Mouse (Mus musculus) embryo, embryonic 10.5 days (tissue): Measurements from ENCODE around the gene Wipi2.

ENCODE experiments used
- DNase-seq: peaks from one replicate; pipeline ENCODE4 v3.0.0-alpha.2; 2015; ENCODE audit warnings: low spot score

The Wipi2 gene

DNA sequence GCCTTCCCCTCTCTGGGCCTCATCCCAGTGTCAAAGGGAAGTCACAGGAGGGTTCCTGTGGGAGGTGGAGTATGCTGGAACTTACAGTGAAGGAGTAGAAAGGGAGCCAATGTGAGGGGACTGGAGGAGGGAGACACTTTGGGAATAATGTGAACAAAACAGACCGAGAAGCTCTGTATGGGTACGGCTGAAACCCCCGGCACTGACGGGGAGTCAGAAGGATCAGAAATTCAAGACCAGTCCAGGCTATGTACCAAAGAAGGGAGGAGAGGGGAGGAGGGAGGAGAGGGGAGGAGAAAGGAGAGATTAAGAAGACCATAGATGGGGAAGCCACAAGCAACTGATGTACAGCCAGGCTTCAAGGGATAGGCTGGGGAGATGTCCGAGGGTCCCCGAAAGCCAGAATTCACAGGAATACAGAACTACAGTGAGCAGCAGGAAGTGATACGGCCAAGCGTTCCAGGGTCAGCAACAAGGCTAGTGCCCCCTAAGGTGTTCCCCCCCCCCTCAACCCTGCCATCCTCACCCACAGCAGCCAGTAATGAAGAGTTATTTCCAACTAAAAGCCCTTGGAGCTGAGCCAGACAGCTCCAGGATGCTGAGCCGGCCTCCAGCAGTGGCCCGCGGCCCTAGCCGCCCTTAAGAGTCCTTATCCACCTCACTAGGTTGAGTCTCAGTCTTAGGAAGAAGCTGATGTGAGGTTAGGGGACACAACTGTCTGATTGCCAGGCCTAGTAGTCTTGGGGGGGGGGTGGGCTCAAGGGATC, 65.7 kb downstream of the Wipi2 start:
- DNase-seq = no peak

DNA sequence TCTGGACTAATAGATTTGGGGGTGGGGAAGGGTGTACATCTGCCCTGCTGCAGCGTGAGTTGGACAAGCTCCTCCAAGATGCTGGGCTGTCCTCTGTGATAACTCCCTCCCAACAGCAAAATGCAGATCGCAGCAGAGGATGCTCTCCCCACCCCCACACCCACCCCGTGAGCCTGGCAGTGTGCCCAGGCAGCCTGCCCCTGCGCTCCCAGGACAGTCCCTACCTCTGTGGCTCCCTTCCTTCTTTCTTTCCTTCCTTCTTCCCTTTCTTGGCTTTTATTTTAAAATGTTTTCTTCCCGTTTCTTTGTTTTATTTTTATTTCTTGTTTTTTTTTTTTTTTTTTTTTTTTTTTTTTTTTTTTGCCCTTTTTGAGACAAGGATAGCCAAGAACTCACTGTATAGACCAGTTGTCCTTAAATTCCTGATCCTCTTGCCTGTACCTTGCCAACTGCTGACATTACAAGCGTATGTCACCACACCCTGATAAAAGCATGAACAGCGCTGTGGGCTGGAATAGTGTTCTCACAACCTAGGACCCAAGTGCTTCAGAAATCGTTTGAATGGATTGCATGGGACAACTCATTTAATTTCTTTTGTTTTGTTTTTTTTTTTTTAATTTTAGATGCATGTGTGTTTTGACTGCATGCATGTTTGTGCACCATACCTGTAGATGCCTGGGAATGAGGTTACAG, 66.4 kb downstream of the Wipi2 start:
- no peak for DNase-seq

DNA sequence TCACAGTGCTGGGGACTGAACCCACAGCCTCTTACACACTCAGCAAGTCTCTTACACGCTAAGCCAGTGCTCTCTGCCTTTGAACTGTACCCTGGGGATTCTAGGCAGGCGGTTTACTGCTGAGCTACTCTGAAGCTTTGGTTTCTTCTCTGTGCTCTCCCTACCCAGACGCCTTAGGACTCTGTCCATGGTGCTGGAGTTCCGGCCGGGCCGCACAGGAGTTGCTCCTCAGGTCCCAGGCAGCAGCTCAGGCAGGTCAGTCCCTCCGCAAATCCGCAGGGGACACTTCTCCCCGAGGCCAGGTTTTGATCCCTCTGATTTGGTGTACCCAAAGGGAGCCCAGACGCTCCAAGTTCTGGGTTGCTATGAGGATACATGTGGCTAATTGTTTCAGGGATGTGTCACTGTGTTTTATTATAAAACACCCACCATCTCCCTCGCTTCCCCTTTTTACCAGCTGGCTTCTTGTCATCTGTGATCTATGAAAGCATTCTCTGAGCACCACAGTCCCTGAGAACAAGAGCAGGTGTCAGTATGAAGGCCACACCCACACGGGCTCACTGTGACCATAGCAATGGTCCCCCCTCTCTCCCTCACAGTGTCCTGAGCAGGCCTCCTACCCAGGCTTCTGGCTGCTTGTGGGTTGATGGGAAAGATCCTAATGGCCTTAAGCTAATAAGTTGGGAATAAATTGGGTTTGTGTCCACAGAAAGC, 67.3 kb downstream of the Wipi2 start:
- DNase-seq = peak; percentile 77

DNA sequence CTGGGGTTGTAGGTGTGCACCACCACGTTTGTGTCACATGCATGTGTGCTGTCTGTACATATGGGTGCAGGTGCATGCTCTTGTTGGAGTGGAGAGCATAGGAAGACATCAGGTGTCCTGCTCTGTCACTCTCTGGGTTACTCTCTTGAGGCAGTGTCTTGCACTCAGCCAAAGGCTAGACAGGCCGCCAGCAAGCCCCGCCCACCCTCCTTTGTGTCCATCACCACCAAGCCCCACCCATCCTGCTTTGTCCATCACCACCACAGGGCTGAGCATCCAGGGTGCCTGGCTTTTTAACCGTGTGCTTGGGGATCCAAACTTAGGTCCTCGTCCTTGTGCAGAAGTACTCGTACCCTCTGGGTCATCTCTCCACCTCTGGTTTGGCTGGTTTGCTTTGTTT, 68.8 kb downstream of the Wipi2 start:
- DNase-seq = peak; percentile 50

DNA sequence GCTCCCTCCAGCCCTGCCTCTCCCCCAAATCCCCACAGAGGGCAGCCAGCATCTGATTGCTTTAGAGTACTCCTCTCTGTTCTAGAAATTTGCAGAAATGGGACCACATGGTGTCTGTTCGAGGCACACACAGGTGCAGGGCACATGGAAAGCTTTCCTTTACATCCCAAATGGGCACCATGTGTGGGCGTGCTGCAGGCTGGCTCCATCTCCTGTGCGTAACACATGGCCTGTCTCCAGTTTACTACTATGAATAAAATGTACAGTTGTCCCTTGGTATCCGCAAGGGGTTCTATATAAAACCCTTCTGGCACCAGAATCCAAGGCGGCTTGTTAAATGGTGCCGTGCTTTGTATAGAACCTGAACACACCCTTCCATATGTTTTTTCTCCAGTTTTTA, 69.4 kb downstream of the Wipi2 start:
- DNase-seq = no peak

DNA sequence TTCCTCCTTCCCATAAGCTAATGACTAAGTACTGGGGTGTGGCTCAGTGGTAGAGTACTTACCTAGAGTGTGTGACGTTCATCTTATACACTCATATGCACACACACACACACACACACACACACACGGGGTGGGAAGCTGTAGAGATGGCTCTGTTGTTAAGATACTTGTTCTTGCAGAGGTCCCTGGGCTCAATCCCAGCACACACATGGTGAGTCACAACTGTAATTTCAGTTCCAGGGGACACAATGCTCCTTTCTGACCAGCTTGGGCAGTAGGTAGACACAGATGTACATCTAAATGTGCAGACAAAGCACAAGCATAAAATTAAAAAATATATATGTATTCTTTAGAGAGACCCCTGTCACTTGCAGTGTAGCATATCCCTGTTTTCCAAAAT, 70.2 kb downstream of the Wipi2 start:
- no peak for DNase-seq

DNA sequence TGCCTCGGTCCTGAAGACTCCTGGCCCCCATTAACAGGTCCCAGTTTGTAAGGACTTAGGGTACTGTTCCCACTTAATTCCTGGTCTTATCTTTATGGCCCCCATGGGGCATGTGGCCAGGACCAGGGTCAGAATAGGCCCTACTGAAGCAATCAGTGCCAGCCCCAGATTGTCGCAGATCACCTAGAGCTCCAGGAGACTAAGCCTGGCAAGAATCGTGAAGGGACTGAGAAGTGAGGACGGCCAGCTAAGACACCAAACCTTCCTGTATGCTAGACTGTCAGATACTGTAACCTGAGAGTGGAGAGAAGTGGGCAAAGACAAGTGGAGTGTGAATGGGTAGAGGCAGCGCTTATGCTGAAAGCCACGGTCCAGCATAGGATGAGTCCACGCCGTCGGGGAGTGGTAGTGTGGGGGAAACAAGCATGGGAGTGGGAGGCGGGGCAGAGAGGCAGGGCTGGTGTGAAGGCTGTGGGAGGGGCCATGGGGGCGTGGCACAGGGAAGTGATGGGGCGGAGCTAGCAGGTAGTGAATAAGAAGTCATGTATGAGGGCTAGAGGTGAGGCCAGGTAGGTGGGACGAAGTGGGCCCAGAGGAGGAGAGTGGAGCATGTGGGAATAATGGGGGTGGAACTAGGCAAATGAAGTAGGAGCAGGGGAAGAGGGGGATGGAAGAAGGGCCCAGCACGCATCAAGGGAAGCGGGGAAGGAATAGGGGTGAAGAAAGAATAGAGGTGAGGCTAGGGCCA, 73.5 kb downstream of the Wipi2 start:
- peak; percentile 12 for DNase-seq

DNA sequence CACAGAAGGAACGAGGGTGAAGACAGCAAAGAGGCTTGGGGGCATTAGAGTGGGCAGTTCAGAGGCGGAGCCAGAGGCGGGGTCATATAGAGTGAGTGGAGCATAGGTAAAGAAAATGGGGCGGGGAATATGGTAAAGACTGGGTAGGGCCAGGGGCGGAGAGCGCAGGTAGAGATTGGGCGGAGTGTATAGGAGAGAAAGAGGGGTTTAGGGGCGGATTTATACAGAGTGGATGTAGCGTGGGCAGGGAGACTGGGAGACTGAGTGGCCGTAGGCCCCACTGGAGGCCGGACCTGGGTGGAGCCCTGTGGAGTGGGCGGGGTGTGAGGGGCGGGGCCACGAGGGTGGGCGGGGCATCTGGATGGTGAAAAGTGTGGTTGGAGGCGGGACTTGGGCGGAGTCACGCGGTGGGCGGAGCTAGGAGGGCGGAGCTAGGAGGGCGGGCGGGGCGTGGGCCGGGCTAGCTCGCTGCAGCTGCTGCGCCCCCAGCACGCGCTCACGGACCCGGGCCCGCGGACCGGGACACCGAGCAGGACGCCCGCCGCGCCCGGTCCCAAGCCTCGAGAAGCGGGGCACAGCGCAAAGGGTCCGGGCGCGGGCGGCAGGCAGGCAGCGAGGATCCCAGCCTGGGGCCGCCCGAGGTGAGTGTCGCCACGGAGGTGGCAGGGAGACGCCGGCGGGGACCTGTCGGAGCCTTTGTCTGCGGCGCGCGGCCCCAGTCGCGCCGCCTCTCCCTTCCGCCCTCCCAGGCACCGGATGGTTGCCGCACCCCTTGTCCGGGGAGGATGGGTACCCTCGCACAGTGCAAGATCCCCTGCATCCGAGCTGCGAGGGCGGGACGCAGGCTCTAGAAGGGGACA, 74.4 kb downstream of the Wipi2 start:
- DNase-seq = peak; percentile 80

DNA sequence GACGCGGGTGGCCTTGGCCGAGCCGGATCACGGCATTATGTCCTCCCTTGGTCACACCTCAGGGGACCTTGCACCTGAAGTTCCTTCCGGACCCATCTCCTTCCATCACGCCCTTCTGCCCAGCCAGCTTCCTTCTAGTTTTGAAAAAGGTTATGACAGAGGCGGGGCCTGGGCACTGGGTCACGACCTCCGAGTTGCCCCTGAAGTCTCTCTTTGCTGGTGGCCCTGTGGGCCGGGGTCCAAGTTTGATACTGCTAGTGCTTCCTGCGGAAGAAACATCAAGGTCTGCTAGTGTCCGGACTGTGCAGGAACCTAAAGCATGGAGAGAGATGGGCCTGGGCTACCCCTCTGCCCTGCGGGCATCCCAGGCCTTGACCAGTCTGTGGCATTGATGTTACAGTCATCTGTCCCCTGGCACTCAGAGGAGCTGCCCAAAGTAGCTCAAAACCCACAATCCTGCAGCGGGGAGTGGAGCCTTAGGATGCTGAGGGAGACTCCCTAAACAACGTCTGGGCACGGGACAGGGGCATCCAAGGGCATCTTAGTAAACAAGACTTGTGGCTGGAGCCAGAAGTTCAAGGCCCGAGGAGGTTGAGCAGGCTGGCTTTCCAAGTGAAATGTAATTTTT, 75.1 kb downstream of the Wipi2 start:
- DNase-seq = no peak

DNA sequence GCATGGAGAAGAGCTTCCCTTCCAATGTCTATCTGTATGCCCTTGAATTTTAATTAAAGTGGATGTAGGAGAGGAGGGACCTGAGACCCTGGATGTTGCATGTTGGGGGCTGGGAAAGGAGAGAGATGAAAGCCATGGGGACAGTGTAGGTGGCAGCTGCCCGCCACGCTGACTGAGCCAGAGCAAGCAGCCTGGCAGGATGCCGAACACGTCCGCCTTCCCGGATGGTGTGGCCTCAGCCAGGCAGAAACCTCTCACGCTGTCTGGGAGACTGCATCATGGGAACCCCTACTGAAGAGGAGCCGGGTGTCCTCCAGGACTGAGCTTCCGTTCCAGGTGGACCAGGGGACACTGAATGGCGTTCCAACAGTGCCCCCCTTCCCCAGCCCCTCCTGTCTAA, 76.1 kb downstream of the Wipi2 start:
- no peak for DNase-seq

DNA sequence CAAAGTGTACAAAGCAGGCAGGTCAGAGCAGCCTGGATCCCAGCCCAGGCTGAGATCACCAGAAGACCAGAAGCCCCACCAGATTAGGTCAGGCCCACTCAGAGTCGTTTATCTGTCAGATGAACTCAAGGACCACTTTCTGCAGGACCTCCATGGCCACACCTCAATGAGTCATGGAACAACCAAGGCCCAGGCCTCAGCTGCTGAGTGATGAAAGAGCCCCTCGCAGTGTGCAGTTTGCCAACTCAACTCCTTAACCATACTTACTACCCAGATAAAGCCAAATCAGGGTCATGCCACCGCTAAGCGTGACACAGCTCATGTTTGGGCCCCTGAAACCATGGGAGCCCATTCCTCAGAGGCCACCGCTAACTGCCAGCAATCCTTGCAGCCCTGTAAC, 80.2 kb downstream of the Wipi2 start:
- no peak for DNase-seq

DNA sequence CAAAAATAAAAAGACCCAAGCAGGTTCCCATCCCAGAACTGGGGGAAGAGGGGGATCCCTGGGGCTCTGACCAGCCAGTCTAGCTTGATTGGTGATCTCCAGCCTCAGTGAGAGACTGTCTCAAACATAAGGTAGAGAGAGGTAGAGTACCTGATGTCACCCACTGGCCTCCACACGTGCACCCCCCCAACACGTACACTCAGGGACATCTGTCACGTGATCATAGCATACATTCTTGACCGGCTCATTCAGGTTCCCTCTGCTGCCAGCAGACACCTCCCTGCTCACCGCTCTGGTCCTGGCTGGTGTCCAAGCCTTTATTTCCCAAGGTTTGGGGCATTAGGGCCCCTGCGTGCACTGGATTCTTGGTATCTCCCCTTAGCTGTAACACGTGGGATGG, 81.9 kb downstream of the Wipi2 start:
- no peak for DNase-seq

DNA sequence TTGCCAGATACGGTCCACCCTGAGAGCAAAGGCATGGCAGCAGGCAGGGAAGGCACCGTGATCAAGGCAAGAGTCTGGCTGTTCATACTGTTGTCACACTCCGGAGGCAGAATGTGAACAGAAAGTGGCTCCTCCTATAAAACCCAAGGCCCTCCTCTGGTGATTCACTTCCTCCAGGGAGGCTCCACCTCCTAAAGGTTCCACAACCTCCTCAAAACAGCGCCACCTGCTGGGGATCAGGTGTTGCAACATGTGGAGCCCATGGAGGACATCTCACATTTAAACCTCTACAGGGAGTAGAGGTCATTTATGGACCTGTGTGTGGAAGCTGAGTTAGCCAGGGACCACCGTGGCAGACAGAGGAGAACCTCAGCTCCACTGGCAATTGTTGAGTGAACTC, 84.9 kb downstream of the Wipi2 start:
- DNase-seq = no peak

DNA sequence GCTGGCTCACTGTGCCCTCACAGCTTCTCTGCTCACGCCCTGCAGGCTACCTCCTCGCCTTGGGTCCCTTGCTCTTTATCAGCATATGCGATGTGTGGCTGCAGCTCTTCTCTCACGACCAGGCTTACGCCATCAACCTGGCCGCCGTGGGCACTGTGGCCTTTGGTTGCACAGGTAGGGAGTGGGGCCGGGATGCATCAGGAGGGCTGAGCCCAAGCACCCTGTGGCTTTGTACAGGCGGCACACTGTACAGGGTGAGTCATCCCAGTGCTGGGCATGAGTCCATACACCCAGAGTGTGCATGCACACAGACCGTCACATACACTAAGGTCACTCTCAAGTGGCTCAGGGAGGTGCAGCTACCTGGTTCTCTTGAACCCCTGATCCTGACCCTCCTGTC, 86.5 kb downstream of the Wipi2 start:
- DNase-seq = no peak

DNA sequence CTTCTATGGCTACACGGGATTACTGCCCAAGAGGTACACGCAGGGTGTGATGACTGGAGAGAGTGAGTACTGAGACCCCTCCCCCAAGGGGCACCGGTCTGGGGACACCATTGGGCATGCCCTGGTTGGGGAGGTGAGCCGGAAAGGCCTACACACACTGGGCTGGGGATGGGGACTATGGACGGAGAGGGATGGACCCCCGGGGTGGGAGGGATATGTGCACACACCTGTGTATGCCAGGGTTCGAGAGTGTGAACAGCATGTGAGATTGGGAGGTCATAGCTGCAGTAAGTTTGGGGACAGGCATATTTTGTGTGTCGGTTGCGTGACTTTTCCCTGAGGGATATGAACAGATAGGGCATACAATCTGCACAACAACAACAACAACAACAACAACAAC, 87.6 kb downstream of the Wipi2 start:
- no peak for DNase-seq

DNA sequence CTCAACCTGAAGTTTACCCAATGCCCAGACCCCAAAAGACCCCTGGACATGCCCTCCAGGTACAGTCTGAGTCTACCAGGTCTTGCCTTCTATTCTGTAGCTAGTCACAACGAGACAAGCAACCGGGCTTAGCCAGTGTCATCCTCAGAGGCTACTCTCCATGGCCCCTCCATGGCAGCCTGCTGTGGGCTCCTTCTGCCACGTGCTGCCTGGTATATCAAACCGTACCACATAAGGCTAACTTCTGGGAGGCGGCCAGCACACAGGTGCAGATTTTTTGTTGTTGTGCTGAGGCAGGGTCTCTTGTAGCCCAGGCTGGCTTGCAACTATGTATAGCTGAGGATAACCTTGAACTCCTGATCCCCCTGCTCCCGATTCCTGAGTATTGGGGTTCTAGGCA, 88.6 kb downstream of the Wipi2 start:
- DNase-seq = no peak

DNA sequence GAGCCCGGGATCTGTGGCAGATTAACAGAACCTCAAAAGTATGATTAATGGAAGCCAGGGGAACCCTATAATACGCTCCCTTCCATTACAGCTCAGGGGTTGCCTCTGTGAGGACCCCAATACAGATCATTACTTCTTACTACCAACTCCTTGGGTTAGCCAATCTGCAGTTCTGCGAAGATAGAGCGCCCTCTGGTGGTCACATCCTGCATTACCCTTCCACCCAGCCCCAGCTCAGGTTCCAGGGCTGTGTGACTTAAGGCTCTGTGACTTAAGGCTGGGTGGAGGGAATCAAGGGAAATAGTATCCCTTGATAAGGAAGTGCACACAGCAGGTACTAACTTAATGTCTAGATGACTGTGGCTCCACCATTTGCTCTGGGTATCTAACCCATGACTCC, 90.5 kb downstream of the Wipi2 start:
- peak; percentile 83 for DNase-seq

DNA sequence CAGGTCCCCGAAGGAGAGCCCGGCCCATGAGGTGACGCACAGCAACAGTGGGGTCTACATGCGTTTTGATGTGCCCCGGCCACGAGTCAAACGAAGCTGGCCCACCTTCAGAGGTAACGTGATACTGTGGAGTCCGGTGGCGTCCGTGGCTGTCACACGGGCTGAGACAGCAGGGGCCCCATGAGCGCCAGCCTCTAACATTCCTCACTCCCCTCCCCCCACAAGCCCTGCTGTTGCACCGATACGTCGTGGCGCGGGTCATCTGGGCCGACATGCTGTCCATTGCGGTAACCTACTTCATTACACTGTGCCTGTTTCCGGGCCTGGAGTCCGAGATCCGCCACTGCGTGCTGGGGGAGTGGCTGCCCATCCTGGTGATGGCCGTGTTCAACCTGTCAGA, 91.0 kb downstream of the Wipi2 start:
- DNase-seq = no peak

DNA sequence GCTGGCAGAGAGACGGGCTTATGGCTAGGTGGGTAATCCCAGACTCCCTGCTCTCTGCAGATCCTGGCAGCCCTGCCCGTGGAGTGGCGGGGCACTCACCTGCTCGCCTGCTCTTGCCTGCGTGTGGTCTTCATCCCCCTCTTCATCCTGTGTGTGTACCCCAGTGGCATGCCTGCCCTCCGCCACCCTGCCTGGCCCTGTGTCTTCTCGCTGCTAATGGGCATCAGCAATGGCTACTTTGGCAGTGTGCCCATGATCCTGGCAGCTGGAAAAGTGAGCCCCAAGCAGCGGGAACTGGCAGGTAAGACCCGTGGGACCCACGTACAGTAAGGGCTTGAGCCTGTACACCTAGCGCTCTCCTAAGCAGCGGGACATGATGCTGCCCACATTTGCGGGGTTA, 92.4 kb downstream of the Wipi2 start:
- DNase-seq = no peak
